ENCODE assay signal across 9 mouse cellular contexts in genomic region chr7:30440697-30441096, GRCm38 (mm10). TPM values are rescaled to one million over a fixed set of nuclear protein-coding genes. Genes with fewer than 3 reads are reported as not detected.
DNase-seq lines count a peak whose midpoint lies in the region; ATAC-seq lines count a peak whose summit lies in the region.
"Had no signal": no experiment of that assay in that cellular context is flagged by ENCODE, and none has a peak within 500 bp of the region (broad histone marks: within the 10 kb centered on the region; RNA-seq: fewer than 3 reads in every experiment).

No protein-coding gene starts in this region.

- no peaks in the 10 kb centered on the region for H3K9me3 ChIP-seq in hindbrain, embryonic 14.5 days (ENCODE audit: control insufficient read depth, low read length)
- H3K9me3 ChIP-seq in hindbrain, embryonic 12.5 days (replicated peaks), result no peaks in the 10 kb centered on the region

- no peak for ATAC-seq in hindbrain, embryonic 14.5 days (ENCODE audit: low FRiP score)
- no peak for ATAC-seq in hindbrain, embryonic 12.5 days (ENCODE audit: low FRiP score)
- ATAC-seq in common myeloid progenitor, adult 5-6 weeks (replicated peaks; ENCODE audit: low read depth, poor library complexity, severe bottlenecking), result peak; percentile 77

- H3K36me3 ChIP-seq in hindbrain, embryonic 14.5 days (replicated peaks; ENCODE audit: control insufficient read depth, insufficient read depth), result peaks cover 76% of the 10 kb centered on the region
- peaks cover 66% of the 10 kb centered on the region for H3K36me3 ChIP-seq in hindbrain, embryonic 12.5 days

- H3K9ac ChIP-seq in hindbrain, embryonic 14.5 days, result no peak overlapping the region
- H3K9ac ChIP-seq in hindbrain, embryonic 12.5 days, result no peak overlapping the region

- WGBS in hindbrain, embryonic 14.5 days, result 33% methylated on average over 2 of the region's 5 CpGs
- 15% methylated on average over 4 of the region's 5 CpGs for WGBS in hindbrain, embryonic 12.5 days

- no peak overlapping the region for H3K4me2 ChIP-seq in hindbrain, embryonic 14.5 days (replicated peaks)
- H3K4me2 ChIP-seq in hindbrain, embryonic 12.5 days (replicated peaks), result no peak overlapping the region

- no peak overlapping the region for H3K4me3 ChIP-seq in hindbrain, embryonic 14.5 days (replicated peaks; ENCODE audit: low read length)
- H3K4me3 ChIP-seq in hindbrain, embryonic 12.5 days, result no peak overlapping the region

- no peak overlapping the region for H3K27ac ChIP-seq in hindbrain, embryonic 14.5 days
- H3K27ac ChIP-seq in hindbrain, embryonic 12.5 days, result no peak overlapping the region

- no peaks in the 10 kb centered on the region for H3K27me3 ChIP-seq in hindbrain, embryonic 14.5 days (ENCODE audit: control insufficient read depth, insufficient read depth, low read length)
- H3K27me3 ChIP-seq in hindbrain, embryonic 12.5 days, result no peaks in the 10 kb centered on the region; the same call in 1 of the 2 replicates

- H3K4me1 ChIP-seq in hindbrain, embryonic 14.5 days (replicated peaks; ENCODE audit: control insufficient read depth, insufficient read depth, low read length), result peaks cover 16% of the 10 kb centered on the region; the same call in 1 of the 2 replicates
- H3K4me1 ChIP-seq in hindbrain, embryonic 12.5 days, result peaks cover 27% of the 10 kb centered on the region

- peak; percentile 72 for DNase-seq in hindbrain, embryonic 14.5 days (ENCODE audit: low spot score)
- peak; percentile 68 for DNase-seq in CD4-positive helper T cell, adult 2 months (ENCODE audit: low read depth, low spot score)
- peak; percentile 92 for DNase-seq in R1 (ENCODE audit: low read depth, low spot score)
- peak; percentile 73 for DNase-seq in left cerebral cortex, postnatal 4 days
- DNase-seq in retina, postnatal 1 day, result peak; percentile 72
- no peak for DNase-seq in c-Kit-positive CD71-positive TER-119-positive erythroid progenitor cells, embryonic 14.5 days (ENCODE audit: low spot score)

- intact Hi-C loops in left cerebral cortex, postnatal 4 days (cut with DNase I), result loop anchor here (5.0 kb wide), 1 partner anchor 37 kb away; no protein-coding TSS in a partner anchor

RNA-seq across cellular contexts. Expression of gene Aplp1, which starts 4.6 kb away (rescaled TPM):
- polyA plus RNA-seq in hindbrain, embryonic 14.5 days (2014; fragmentation: Nextera tagmentation; extraction: Ambion mirVana), result 690 and 752 TPM in 2 replicates
- 348 and 365 TPM in 2 replicates for polyA plus RNA-seq in hindbrain, embryonic 12.5 days (2016; fragmentation: Nextera tagmentation; extraction: Ambion mirVana)
- total RNA-seq in common myeloid progenitor, adult 5-6 weeks (2017), result not detected in 2 replicates
- total RNA-seq in left cerebral cortex, postnatal 4 days (2021), result 100 to 1,000 TPM; 739 to 767 TPM

RNA-seq across cellular contexts. Expression of gene Kirrel2, which starts 16.8 kb away (rescaled TPM):
- 1.8 and 2.4 TPM in 2 replicates for polyA plus RNA-seq in hindbrain, embryonic 14.5 days (2014; fragmentation: Nextera tagmentation; extraction: Ambion mirVana)
- polyA plus RNA-seq in hindbrain, embryonic 12.5 days (2016; fragmentation: Nextera tagmentation; extraction: Ambion mirVana), result 16.1 and 23.9 TPM in 2 replicates
- total RNA-seq in common myeloid progenitor, adult 5-6 weeks (2017), result not detected in 2 replicates
- total RNA-seq in left cerebral cortex, postnatal 4 days (2021), result under 1 TPM; 0.26 to 0.56 TPM

RNA-seq across cellular contexts. Expression of gene Nphs1, which starts 17.4 kb away (rescaled TPM):
- polyA plus RNA-seq in hindbrain, embryonic 14.5 days (2014; fragmentation: Nextera tagmentation; extraction: Ambion mirVana), result 0.54 and 0.83 TPM in 2 replicates
- polyA plus RNA-seq in hindbrain, embryonic 12.5 days (2016; fragmentation: Nextera tagmentation; extraction: Ambion mirVana), result 3.8 and 5.2 TPM in 2 replicates
- total RNA-seq in common myeloid progenitor, adult 5-6 weeks (2017), result 0.19 and 1.8 TPM in 2 replicates
- total RNA-seq in left cerebral cortex, postnatal 4 days (2021), result under 1 TPM in 1 of 2 experiments, not detected in 1; 0.08 TPM

RNA-seq across cellular contexts. Expression of gene Nfkbid, which starts 19.2 kb away (rescaled TPM):
- polyA plus RNA-seq in hindbrain, embryonic 14.5 days (2014; fragmentation: Nextera tagmentation; extraction: Ambion mirVana), result 1.8 and 2.9 TPM in 2 replicates
- polyA plus RNA-seq in hindbrain, embryonic 12.5 days (2016; fragmentation: Nextera tagmentation; extraction: Ambion mirVana), result 1.3 and 2.2 TPM in 2 replicates
- 9.0 and 13.0 TPM in 2 replicates for total RNA-seq in common myeloid progenitor, adult 5-6 weeks (2017)
- total RNA-seq in left cerebral cortex, postnatal 4 days (2021), result 1 to 10 TPM; 2.1 to 3.0 TPM

RNA-seq across cellular contexts. Expression of gene Hcst, which starts 21.0 kb away (rescaled TPM):
- 1.1 TPM in 1 of 2 replicates, not detected in the other for polyA plus RNA-seq in hindbrain, embryonic 14.5 days (2014; fragmentation: Nextera tagmentation; extraction: Ambion mirVana)
- 0.57 and 0.86 TPM in 2 replicates for polyA plus RNA-seq in hindbrain, embryonic 12.5 days (2016; fragmentation: Nextera tagmentation; extraction: Ambion mirVana)
- 9.4 and 11.9 TPM in 2 replicates for total RNA-seq in common myeloid progenitor, adult 5-6 weeks (2017)
- not detected for total RNA-seq in left cerebral cortex, postnatal 4 days (2021)
- total RNA-seq: layer of hippocampus, postnatal 36 days had no signal

Comparison
In these comparisons a context has a peak if more than half of its experiments do, and no peak if none do; other contexts are left out.
1. RNA of gene Aplp1, which starts 4.6 kb away (total RNA-seq): 739 to 767 TPM in left cerebral cortex, postnatal 4 days; not detected in common myeloid progenitor, adult 5-6 weeks; every median in the first group is over 100 times any median in the second.